Mouse (Mus musculus) liver, embryonic 14.5 days (tissue): ENCODE measurements around the gene Serpina5.

Experiments used
- CTCF ChIP-seq: IDR thresholded peaks from 2 replicates; pipeline ENCODE4 v1.5.1; 2016; ENCODE audit warnings: antibody characterized with exemption, low read depth, control low read depth
- EP300 ChIP-seq: IDR thresholded peaks from 2 replicates; pipeline ENCODE4 v1.6.1; 2016; ENCODE audit warnings: antibody characterized with exemption, low read depth

DNA sequence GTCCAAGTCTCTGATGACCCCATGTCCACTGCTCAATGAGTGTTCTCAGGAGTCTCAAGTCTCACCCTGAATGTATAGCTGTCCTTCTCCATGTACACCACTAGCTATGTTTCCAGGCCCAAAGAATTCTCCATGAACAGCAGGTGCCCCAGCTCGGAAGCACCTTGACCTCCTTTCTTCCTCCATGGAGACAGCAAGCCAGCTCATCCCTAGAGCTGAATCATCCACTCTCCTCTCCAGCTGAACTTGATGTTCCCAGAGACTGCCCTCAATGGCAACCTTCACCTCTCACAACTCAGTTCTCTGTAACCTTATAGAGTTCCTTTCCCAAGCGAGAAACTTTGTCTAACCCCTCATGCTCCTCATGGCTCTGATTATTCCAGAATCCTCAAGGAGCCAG, 44.7 kb downstream of the Serpina5 start:
- TF ChIP-seq EP300 = no peak
- no peak for TF ChIP-seq CTCF
